Mouse (Mus musculus): ENCODE measurements around the gene Atf7ip. TPM values are rescaled to one million over a fixed set of nuclear protein-coding genes. Genes with fewer than 3 reads are reported as not detected.

Gene Atf7ip
- polyA plus RNA-seq, 1 experiment: 53.1 TPM

DNA sequence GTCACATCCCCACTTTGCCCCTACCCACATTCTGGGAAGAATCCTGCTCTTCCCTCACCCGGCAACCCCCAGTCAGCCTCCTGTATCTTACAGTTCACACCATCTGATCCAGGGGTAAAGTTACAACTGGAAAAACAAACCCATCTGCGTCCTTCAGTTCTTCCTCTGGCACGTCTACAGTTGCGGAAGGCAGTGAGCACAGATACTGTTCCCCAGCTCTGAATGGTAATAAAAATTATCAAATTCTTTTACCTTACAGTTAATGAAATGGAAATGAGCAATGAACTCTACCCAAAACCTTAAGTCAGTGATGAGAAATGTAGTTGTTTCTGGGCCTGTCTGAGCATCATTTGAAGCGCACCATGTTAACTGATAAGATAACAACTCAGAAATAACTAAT is 38.1 kb upstream of the Atf7ip start:
- TF ChIP-seq POLR2A (IDR thresholded peaks at IDR 0.05; ENCODE audit: borderline replicate concordance, control insufficient read depth, low read depth, low read length): no peak
- no peak for TF ChIP-seq CTCF (IDR thresholded peaks at IDR 0.05; ENCODE audit: control insufficient read depth, insufficient read depth, low read length)
- WGBS: 57% methylated on average over 5 of the region's 5 CpGs
- Histone ChIP-seq H3K27ac (ENCODE audit: control insufficient read depth, insufficient read depth, low read depth, low read length, poor library complexity) (peak overlapping the region; percentile 83), H3K4me1 (ENCODE audit: control insufficient read depth, insufficient read depth, low read length) (peaks cover 17% of the 10 kb centered on the region), H3K4me3 (replicated peaks; ENCODE audit: control insufficient read depth, low read depth, low read length) (no peak overlapping the region)

DNA sequence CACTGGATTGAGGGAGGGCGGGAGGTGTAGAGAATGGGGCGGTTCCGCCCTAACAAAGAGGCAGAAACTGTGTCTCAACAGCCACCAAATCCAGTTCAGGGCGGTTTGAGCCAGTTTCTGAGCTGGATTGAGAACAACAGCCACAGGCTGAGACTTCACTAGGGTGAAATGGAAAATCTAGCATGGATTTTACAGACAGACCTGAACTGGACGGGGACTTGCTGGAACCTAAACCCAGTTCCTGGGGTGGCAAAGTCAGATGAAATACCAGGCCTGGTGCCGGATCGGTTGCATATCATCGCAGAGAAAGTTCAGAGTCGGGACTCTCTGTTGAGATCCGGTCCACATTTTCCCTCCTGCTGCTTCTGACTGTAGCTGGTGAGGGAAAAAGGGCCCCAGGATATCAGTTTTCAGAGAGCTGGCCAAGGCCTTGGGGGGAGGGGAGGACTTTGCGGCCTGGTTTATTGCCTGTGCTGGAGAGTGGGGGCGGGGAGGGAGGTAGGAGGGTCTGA is 37.5 kb upstream of the Atf7ip start:
- 1% methylated on average over 12 of the region's 12 CpGs for WGBS
- Histone ChIP-seq H3K4me3 (replicated peaks; ENCODE audit: control insufficient read depth, low read depth, low read length) (no peak overlapping the region), H3K4me1 (ENCODE audit: control insufficient read depth, insufficient read depth, low read length) (peaks cover 17% of the 10 kb centered on the region), H3K27ac (ENCODE audit: control insufficient read depth, insufficient read depth, low read depth, low read length, poor library complexity) (peak overlapping the region; percentile 92)
- TF ChIP-seq POLR2A (IDR thresholded peaks at IDR 0.05; ENCODE audit: borderline replicate concordance, control insufficient read depth, low read depth, low read length): no peak

DNA sequence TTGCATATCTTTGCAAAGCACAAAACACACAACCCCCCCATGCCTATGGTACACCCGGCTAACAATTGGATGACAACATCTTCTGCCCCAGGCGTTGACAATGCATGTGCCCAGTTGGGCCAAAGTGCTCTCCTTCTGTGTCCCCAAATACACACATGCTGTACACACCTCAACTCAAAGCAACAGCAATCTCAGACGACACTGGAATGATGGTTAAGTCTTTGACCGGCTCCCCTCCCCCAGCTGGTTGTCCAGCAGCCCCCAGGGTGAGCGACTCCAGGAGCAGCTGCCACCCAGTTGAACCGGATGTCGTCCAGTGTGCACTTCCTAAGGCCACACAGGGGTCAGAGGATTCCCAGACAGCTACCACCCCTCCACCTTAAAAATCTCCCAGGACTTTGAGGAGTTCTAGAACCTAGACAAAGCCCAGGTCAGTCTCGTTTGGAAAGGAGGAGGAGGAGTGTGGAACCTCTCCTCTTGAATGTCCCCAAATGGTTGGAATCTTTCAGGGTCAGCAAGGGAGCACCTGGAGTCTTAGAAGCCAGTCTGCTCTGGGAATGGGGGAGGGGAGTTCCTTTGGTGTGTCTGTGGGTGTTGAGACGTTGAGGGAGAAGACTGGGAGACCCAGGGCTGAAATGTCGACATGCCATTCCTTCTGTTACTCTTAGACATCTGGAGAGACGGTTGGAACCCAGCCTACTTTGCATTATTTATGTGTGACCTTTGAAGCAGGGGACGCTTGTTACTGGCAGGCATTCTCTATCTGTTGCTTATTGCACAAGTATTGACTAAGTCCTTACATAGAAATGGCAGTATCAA is 36.8 kb upstream of the Atf7ip start:
- WGBS: 40% methylated on average over 12 of the region's 12 CpGs
- Histone ChIP-seq H3K27ac (ENCODE audit: control insufficient read depth, insufficient read depth, low read depth, low read length, poor library complexity) (peak overlapping the region; percentile 92), H3K4me3 (replicated peaks; ENCODE audit: control insufficient read depth, low read depth, low read length) (no peak overlapping the region), H3K4me1 (ENCODE audit: control insufficient read depth, insufficient read depth, low read length) (peaks cover 18% of the 10 kb centered on the region)
- TF ChIP-seq POLR2A (IDR thresholded peaks at IDR 0.05; ENCODE audit: borderline replicate concordance, control insufficient read depth, low read depth, low read length): no peak
- TF ChIP-seq CTCF (IDR thresholded peaks at IDR 0.05; ENCODE audit: control insufficient read depth, insufficient read depth, low read length): no peak

DNA sequence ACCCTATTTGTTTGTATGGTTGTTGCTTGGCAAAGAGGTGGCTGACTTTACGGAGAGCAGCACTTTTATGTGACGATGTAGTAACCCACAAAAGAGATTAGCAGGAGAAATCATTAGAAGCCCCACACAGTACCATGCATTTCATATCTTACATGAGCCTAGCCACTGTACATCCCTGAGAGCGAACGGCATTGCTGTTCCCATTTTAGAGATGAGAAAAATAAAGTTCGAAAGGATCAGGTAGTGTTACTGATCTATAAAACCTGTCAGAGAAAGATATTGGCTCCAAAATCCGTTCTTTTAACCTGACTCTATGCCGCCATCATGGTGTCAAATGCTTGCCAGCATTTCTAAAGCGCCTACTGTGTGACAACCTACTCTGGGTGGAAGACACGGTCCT is 36.2 kb upstream of the Atf7ip start:
- peak overlapping the region; percentile 97 for H3K27ac ChIP-seq (ENCODE audit: control insufficient read depth, insufficient read depth, low read depth, low read length, poor library complexity)
- 88% methylated on average over 9 of the region's 9 CpGs for WGBS
- peaks cover 19% of the 10 kb centered on the region for H3K4me1 ChIP-seq (ENCODE audit: control insufficient read depth, insufficient read depth, low read length)
- no peak overlapping the region for H3K4me3 ChIP-seq (replicated peaks; ENCODE audit: control insufficient read depth, low read depth, low read length)
- no peak for TF ChIP-seq CTCF (IDR thresholded peaks at IDR 0.05; ENCODE audit: control insufficient read depth, insufficient read depth, low read length)
- TF ChIP-seq POLR2A (IDR thresholded peaks at IDR 0.05; ENCODE audit: borderline replicate concordance, control insufficient read depth, low read depth, low read length): no peak

DNA sequence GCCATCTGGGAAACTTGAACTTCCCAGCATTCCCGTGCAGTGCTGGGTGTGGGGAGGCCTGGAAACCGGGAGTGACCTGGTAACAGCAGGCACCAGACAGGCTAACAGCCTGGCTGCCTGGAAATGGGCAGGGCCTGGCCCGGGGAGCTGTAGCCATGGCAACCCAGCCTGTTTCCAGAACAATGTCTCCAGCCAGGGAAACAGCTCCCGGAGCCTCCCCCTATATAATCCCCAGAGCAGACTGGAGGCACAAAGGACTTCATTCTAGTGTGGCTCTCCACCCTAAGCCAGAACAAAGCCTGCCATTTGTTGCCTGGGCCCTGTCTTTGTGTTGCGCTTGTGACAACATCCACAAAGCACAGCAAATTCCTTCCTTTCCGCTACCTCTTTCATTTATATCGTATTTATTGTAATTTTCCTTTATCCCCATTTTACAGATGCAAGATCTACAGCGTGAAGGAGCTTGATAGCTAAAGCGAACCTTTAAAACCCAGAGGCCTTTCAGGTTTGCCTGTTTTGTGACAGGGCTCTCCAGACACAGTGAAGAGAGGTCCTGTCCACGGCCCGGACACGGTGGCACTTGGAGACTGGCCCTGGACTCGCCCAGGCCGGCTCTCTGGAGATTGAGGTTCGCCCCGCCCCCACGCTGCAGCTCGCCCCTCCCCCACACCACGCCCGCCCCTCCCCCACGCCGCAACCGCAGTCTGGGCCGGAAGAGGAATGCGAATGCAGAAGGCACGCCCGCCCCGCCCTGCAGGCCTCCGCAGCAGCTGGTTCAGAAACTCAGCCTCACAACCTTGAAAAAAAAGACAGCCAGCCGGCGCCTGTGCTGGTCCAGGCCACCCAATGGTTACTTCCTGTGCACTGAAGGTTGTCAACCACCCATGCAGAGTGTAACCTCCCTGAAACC is 35.4 kb upstream of the Atf7ip start:
- peak overlapping the region; percentile 24 for H3K4me3 ChIP-seq (replicated peaks; ENCODE audit: control insufficient read depth, low read depth, low read length)
- 16% methylated on average over 31 of the region's 31 CpGs for WGBS
- peaks cover 21% of the 10 kb centered on the region for H3K4me1 ChIP-seq (ENCODE audit: control insufficient read depth, insufficient read depth, low read length)
- peak overlapping the region; percentile 97 for H3K27ac ChIP-seq (ENCODE audit: control insufficient read depth, insufficient read depth, low read depth, low read length, poor library complexity)
- TF ChIP-seq POLR2A (IDR thresholded peaks at IDR 0.05; ENCODE audit: borderline replicate concordance, control insufficient read depth, low read depth, low read length) (peak; percentile 61; the same call in 1 of the 2 replicates), CTCF (IDR thresholded peaks at IDR 0.05; ENCODE audit: control insufficient read depth, insufficient read depth, low read length) (0 out of 2 replicates have a peak, but pooled peaks have one; percentile 10)

DNA sequence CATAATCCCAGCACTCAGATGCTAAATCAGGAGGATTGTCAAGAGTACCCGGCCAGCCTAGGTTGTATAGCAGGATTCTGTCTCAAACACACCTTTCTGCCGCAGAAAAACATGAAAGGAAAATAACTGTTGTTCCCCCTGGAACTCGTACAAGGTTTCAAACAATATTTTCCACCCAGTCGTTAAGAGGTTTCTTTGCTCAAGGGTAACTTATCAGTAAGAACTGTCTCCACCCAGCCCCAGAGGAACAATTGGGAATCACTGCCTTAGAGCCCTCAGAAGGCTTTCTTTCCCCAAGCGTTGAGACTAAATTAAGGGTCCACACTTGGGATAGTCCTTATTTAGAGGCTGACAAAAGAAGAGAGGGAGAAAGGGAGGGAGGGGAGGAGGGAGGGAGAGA is 34.4 kb upstream of the Atf7ip start:
- 50% methylated on average over 5 of the region's 5 CpGs for WGBS
- TF ChIP-seq CTCF (IDR thresholded peaks at IDR 0.05; ENCODE audit: control insufficient read depth, insufficient read depth, low read length) (no peak), POLR2A (IDR thresholded peaks at IDR 0.05; ENCODE audit: borderline replicate concordance, control insufficient read depth, low read depth, low read length) (no peak)
- Histone ChIP-seq H3K4me3 (replicated peaks; ENCODE audit: control insufficient read depth, low read depth, low read length) (no peak overlapping the region), H3K4me1 (ENCODE audit: control insufficient read depth, insufficient read depth, low read length) (peaks cover 18% of the 10 kb centered on the region), H3K27ac (ENCODE audit: control insufficient read depth, insufficient read depth, low read depth, low read length, poor library complexity) (peak overlapping the region; percentile 28; the same call in 1 of the 2 replicates)

DNA sequence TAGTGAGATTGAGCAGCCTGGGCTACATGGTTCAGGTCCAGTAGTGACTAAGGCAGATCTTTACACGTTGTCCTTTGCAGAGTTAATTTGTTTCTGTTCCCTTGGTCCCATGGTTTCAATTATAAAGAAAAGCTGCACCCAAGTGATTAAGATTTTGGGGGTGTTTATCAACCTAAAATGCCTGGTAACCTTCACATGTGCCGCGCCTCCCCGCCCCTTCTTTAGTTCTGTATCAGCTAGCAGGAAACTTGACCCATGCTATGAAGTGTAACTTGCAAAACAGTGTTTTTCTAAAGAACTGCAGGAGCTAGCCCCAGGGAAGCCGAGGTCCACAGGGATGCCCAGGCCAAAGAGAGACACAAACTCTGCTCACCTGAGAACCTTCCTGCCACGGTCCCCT is 33.2 kb upstream of the Atf7ip start:
- no peak overlapping the region for H3K4me3 ChIP-seq (replicated peaks; ENCODE audit: control insufficient read depth, low read depth, low read length)
- H3K27ac ChIP-seq (ENCODE audit: control insufficient read depth, insufficient read depth, low read depth, low read length, poor library complexity): peak overlapping the region; percentile 63
- TF ChIP-seq POLR2A (IDR thresholded peaks at IDR 0.05; ENCODE audit: borderline replicate concordance, control insufficient read depth, low read depth, low read length): no peak
- no peak for TF ChIP-seq CTCF (IDR thresholded peaks at IDR 0.05; ENCODE audit: control insufficient read depth, insufficient read depth, low read length)
- peaks cover 17% of the 10 kb centered on the region for H3K4me1 ChIP-seq (ENCODE audit: control insufficient read depth, insufficient read depth, low read length)
- WGBS: 55% methylated on average over 6 of the region's 6 CpGs
